ENCODE assay signal across 8 mouse cellular contexts in the genomic region with DNA sequence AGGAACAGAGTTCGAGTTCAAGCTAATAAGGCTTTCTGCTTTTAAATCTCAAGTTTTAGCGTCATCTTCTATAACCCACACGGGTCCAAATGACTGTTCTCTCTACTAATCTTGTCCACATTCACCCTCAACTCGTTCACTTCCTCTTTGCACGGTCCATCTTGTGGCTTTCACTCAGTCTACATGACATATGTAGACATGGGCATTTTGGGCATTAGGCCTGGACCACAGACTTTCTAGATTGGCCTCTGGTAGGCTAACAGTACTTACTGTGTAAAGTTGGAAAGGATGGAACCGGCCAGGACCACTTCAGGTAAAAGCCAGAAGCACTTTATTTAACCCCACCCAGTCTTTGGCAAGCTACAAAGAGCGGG. TPM values are rescaled to one million over a fixed set of nuclear protein-coding genes. Genes with fewer than 3 reads are reported as not detected.
DNase-seq lines count a peak whose midpoint lies in the region; ATAC-seq and TF ChIP-seq lines count a peak whose summit lies in the region.

No protein-coding gene starts in this region.

- no peak overlapping the region for H3K27ac ChIP-seq in limb, embryonic 11.5 days (replicated peaks; ENCODE audit: low read depth, low read length)
- H3K27ac ChIP-seq in limb, embryonic 10.5 days: no peak overlapping the region
- H3K27ac ChIP-seq in hindbrain, postnatal 0 days: no peak overlapping the region
- H3K27ac ChIP-seq in midbrain, embryonic 16.5 days (ENCODE audit: low read length): no peak overlapping the region
- no peak overlapping the region for H3K27ac ChIP-seq in left cerebral cortex, adult 2 months

- no peak overlapping the region for H3K9ac ChIP-seq in limb, embryonic 11.5 days (ENCODE audit: low read length)
- H3K9ac ChIP-seq in hindbrain, postnatal 0 days (replicated peaks; ENCODE audit: low read length): no peak overlapping the region
- H3K9ac ChIP-seq in midbrain, embryonic 16.5 days (ENCODE audit: low read depth, low read length): no peak overlapping the region

- WGBS in limb, embryonic 11.5 days: 70% methylated on average over 7 of the region's 7 CpGs
- 73% methylated on average over 7 of the region's 7 CpGs for whole genome bisulfite sequencing in limb, embryonic 10.5 days
- WGBS in hindbrain, postnatal 0 days: 69% methylated on average over 7 of the region's 7 CpGs
- WGBS in midbrain, embryonic 16.5 days: 73% methylated on average over 7 of the region's 7 CpGs

- H3K36me3 ChIP-seq in erythroblast, embryonic 14.5 days (ENCODE audit: control insufficient read depth): no peaks in the 10 kb centered on the region
- no peaks in the 10 kb centered on the region for H3K36me3 ChIP-seq in limb, embryonic 11.5 days (ENCODE audit: control insufficient read depth, insufficient read depth, low read length)
- H3K36me3 ChIP-seq in limb, embryonic 10.5 days: no peaks in the 10 kb centered on the region
- no peaks in the 10 kb centered on the region for H3K36me3 ChIP-seq in hindbrain, postnatal 0 days (ENCODE audit: insufficient read depth, low read length)
- no peaks in the 10 kb centered on the region for H3K36me3 ChIP-seq in midbrain, embryonic 16.5 days (ENCODE audit: control insufficient read depth, insufficient read depth, low read length)

- H3K4me2 ChIP-seq in limb, embryonic 11.5 days (ENCODE audit: low read depth, severe bottlenecking): no peak overlapping the region
- no peak overlapping the region for H3K4me2 ChIP-seq in hindbrain, postnatal 0 days (ENCODE audit: low read depth, low read length)
- no peak overlapping the region for H3K4me2 ChIP-seq in midbrain, embryonic 16.5 days (ENCODE audit: low read length)

- TF ChIP-seq CTCF in hindbrain, postnatal 0 days (IDR thresholded peaks at IDR 0.05; ENCODE audit: low read depth): no peak
- TF ChIP-seq CTCF in left cerebral cortex, adult 2 months (IDR thresholded peaks at IDR 0.05): no peak

- intact Hi-C loops in left cerebral cortex, adult 2 months (cut with DNase I): no loop called here

- no peak for DNase-seq in limb, embryonic 11.5 days (ENCODE audit: low spot score)
- DNase-seq in limb, embryonic 10.5 days (ENCODE audit: low spot score): no peak
- no peak for DNase-seq in hindbrain, postnatal 0 days (ENCODE audit: low spot score)
- no peak for DNase-seq in embryo, embryonic 11 days
- DNase-seq in left cerebral cortex, adult 2 months (ENCODE audit: extremely low spot score in 1 of 2, low spot score in 2 of 2): no peak

- H3K4me3 ChIP-seq in erythroblast, embryonic 14.5 days (replicated peaks): peak overlapping the region; percentile 77
- no peak overlapping the region for H3K4me3 ChIP-seq in limb, embryonic 11.5 days (ENCODE audit: low read depth, low read length)
- no peak overlapping the region; the same call in 1 of the 2 replicates for H3K4me3 ChIP-seq in limb, embryonic 10.5 days
- H3K4me3 ChIP-seq in hindbrain, postnatal 0 days (ENCODE audit: low read length): no peak overlapping the region
- H3K4me3 ChIP-seq in midbrain, embryonic 16.5 days (ENCODE audit: low read depth, low read length): no peak overlapping the region
- no peak overlapping the region; the same call in 1 of the 2 replicates for H3K4me3 ChIP-seq in left cerebral cortex, adult 2 months

- H3K4me1 ChIP-seq in erythroblast, embryonic 14.5 days (ENCODE audit: control insufficient read depth): peaks cover 28% of the 10 kb centered on the region
- H3K4me1 ChIP-seq in limb, embryonic 11.5 days (ENCODE audit: control insufficient read depth, insufficient read depth, low read length): peaks cover 15% of the 10 kb centered on the region
- peaks cover 24% of the 10 kb centered on the region for H3K4me1 ChIP-seq in limb, embryonic 10.5 days
- H3K4me1 ChIP-seq in hindbrain, postnatal 0 days (ENCODE audit: insufficient read depth, low read length): peaks cover 8% of the 10 kb centered on the region; the same call in 1 of the 2 replicates
- peaks cover 11% of the 10 kb centered on the region; the same call in 1 of the 2 replicates for H3K4me1 ChIP-seq in midbrain, embryonic 16.5 days (ENCODE audit: control insufficient read depth, insufficient read depth, low read length)

- no peaks in the 10 kb centered on the region for H3K9me3 ChIP-seq in erythroblast, embryonic 14.5 days (ENCODE audit: control insufficient read depth, low read length)
- H3K9me3 ChIP-seq in limb, embryonic 11.5 days (ENCODE audit: control insufficient read depth, low read length): no peaks in the 10 kb centered on the region
- no peaks in the 10 kb centered on the region for H3K9me3 ChIP-seq in limb, embryonic 10.5 days (replicated peaks)
- no peaks in the 10 kb centered on the region for H3K9me3 ChIP-seq in hindbrain, postnatal 0 days (ENCODE audit: low read length)
- no peaks in the 10 kb centered on the region for H3K9me3 ChIP-seq in midbrain, embryonic 16.5 days (replicated peaks; ENCODE audit: control insufficient read depth, low read length, poor library complexity, severe bottlenecking)

- peaks cover 67% of the 10 kb centered on the region for H3K27me3 ChIP-seq in erythroblast, embryonic 14.5 days (ENCODE audit: control insufficient read depth)
- peaks cover 14% of the 10 kb centered on the region for H3K27me3 ChIP-seq in limb, embryonic 11.5 days (ENCODE audit: control insufficient read depth, insufficient read depth, low read length)
- peaks cover 49% of the 10 kb centered on the region for H3K27me3 ChIP-seq in limb, embryonic 10.5 days (ENCODE audit: low read depth, poor library complexity, severe bottlenecking)
- H3K27me3 ChIP-seq in hindbrain, postnatal 0 days (ENCODE audit: insufficient read depth, low read length): no peaks in the 10 kb centered on the region
- peaks cover 7% of the 10 kb centered on the region for H3K27me3 ChIP-seq in midbrain, embryonic 16.5 days (ENCODE audit: control insufficient read depth, insufficient read depth, low read depth, low read length)

- ATAC-seq in erythroblast, adult 5-6 weeks (replicated peaks; ENCODE audit: low FRiP score, poor library complexity, severe bottlenecking): no peak
- peak; percentile 22 for ATAC-seq in limb, embryonic 11.5 days (ENCODE audit: insufficient number of reproducible peaks, low FRiP score, low TSS enrichment, low read depth)
- peak; percentile 1; the same call in 1 of the 2 replicates for ATAC-seq in hindbrain, postnatal 0 days
- peak; percentile 27 for ATAC-seq in midbrain, embryonic 16.5 days

RNA-seq across cellular contexts. Expression of a gene that starts 0.4 kb away (rescaled TPM):
- polyA plus RNA-seq in erythroblast, embryonic 14.5 days (2012): 0.18 and 0.29 TPM in 2 replicates
- total RNA-seq in erythroblast, adult 5-6 weeks (2015; ENCODE audit: low replicate concordance): 2.3 and 5.6 TPM in 2 replicates
- total RNA-seq in erythroblast, adult 5-6 weeks (2017; ENCODE audit: low replicate concordance): 2.6 and 3.2 TPM in 2 replicates
- 2.0 and 2.8 TPM in 2 replicates for polyA plus RNA-seq in limb, embryonic 11.5 days (2014; fragmentation: Nextera tagmentation; extraction: Ambion mirVana)
- 2.8 and 4.2 TPM in 2 replicates for polyA plus RNA-seq in limb, embryonic 10.5 days (2016; fragmentation: Nextera tagmentation; extraction: Ambion mirVana)
- 10.1 and 13.8 TPM in 2 replicates for total RNA-seq in hindbrain, postnatal 0 days (2014; rRNA removed)
- polyA plus RNA-seq in hindbrain, postnatal 0 days (2015; fragmentation: Nextera tagmentation; extraction: Ambion mirVana): 8.4 and 8.5 TPM in 2 replicates
- 2.8 and 3.6 TPM in 2 replicates for polyA plus RNA-seq in midbrain, embryonic 16.5 days (2015; fragmentation: Nextera tagmentation; extraction: Ambion mirVana)
- total RNA-seq in left cerebral cortex, adult 2 months (2021): 10 to 100 TPM; 16.1 to 23.5 TPM

RNA-seq across cellular contexts. Expression of a gene that starts 32.6 kb away (rescaled TPM):
- 0.02 and 0.03 TPM in 2 replicates for polyA plus RNA-seq in erythroblast, embryonic 14.5 days (2012)
- 8.6 and 14.2 TPM in 2 replicates for total RNA-seq in erythroblast, adult 5-6 weeks (2015; ENCODE audit: low replicate concordance)
- total RNA-seq in erythroblast, adult 5-6 weeks (2017; ENCODE audit: low replicate concordance): 8.0 and 9.1 TPM in 2 replicates
- polyA plus RNA-seq in limb, embryonic 11.5 days (2014; fragmentation: Nextera tagmentation; extraction: Ambion mirVana): 0.12 and 0.65 TPM in 2 replicates
- polyA plus RNA-seq in limb, embryonic 10.5 days (2016; fragmentation: Nextera tagmentation; extraction: Ambion mirVana): 0.45 and 1.0 TPM in 2 replicates
- 0.16 and 1.2 TPM in 2 replicates for total RNA-seq in hindbrain, postnatal 0 days (2014; rRNA removed)
- 1.8 and 2.1 TPM in 2 replicates for polyA plus RNA-seq in hindbrain, postnatal 0 days (2015; fragmentation: Nextera tagmentation; extraction: Ambion mirVana)
- polyA plus RNA-seq in midbrain, embryonic 16.5 days (2015; fragmentation: Nextera tagmentation; extraction: Ambion mirVana): 1.2 and 1.5 TPM in 2 replicates
- under 1 TPM; 0.40 to 0.50 TPM for total RNA-seq in left cerebral cortex, adult 2 months (2021)
